Mouse (Mus musculus) cerebellum, adult 8-10 months (tissue): ENCODE measurements at regions not wholly inside any gene's neighbourhood (a gene's known extent, or its start where the extent isn't known, plus 50 kb on each side); places are given as distances from the start of the nearest gene placed in this dataset.

Experiments used
- DNase-seq: peaks from one replicate; pipeline ENCODE4 v3.0.0; 2022

DNA sequence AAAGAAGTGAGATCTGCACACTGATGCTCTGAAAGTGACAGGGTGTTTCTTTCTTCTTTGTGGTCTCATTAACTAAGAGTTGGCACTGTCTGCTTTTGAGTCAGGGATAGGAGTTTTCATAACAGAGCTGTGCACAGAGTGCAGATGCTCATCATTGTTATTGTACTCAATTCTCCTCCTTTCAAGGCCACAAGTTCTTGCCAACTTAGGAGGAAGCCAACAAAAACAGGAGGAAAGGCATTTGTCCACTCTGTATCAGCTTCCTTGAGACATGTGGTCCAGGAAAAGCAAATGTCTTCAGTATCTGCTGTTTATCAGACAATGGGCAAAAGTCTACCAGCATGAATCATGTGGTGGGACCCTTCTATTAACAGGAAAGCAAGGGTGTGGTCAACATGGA lies 345.1 kb downstream of the Fam181b start:
- DNase-seq, result no peak

DNA sequence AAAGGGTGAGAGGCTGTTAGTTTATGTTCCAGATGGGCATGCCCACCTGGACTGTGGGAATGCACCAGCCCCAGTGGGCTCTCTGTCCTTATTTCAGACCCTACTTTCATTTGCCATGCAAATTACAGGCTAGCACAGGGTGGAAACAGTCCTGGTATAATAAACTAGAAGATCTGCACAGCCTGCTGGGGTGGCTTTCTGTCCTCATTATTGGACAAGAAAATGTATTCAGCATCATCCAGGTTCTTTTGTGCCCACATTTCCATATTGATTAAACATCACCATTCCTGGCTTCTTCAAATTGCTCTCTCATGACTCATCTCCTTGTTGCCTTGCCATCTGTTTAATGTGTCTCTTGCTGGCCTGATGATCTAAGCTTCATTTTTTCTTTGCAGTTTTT lies 355.4 kb downstream of the Fam181b start:
- no peak for DNase-seq

DNA sequence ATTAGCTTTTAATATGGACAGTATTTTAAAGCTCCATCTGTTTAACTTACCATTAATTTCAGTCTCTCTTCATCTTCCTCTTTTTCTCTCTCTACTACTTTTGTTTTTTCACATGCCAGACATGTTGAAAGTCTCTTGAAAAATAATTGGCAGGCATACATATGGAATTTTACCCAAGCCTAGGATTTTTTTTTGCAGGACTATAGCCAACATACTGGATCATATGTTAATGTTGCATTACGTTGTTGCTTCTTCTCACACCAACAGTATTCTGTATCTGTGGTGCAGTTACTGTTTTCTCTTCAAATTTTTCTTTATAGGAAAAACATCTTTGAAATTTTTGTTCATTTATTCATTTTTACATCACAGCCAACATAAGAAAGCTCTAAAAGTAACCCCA lies 374.4 kb downstream of the Fam181b start:
- no peak for DNase-seq

DNA sequence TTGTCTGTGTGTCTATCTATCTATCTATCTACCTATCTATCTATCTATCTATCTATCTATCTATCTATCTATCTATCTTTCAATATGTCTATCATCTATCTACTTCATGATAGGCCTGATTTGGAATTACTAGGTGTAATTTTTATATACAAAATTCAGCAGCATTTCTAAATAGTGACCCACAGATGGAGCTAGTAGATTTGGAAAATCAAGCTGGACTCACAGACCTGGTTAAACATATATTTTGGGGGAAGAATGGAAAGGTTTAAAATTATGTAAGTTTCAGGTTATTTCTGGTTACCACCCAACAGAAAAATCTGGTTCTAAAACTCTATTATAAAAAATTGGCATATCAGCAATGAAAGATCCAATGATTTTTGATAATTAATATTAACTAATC lies 383.7 kb downstream of the Fam181b start:
- no peak for DNase-seq

DNA sequence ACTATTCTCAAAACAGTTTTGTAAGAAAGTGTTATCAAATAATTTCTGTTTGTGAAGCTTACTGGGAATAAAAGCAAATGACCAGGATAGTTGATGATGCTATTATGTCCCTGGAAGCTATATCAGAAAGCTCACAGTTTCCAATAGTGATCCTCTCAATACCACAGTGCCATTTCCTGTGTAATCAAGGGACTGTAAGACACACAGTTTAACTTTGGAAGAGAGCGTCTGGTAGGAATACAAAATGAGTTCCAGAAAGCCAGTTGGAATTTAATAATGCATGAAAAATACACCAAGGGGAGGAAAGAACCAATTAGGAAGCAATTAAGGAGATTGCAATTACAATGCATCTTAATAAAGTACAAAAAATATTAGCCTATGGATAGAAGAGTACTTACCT lies 393.7 kb downstream of the Fam181b start:
- no peak for DNase-seq

DNA sequence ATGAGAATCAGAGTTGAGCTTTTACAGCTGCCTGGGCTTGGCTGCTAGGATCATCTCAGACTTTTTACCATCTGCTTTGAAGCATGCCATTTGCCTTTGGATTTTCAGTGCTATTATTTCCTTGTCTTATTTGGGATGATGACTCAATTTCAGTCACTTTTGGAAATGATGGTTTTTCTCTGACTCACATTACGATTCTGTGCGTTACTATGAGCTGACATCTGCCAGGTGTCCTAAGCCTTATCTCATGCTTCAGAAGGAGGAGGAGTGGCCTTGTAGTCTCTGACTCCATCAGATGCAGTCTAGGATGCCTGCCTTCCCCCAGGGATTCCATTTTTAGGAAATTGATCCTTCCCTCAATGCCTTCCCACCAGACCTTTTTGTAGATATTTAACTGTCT lies 431.0 kb downstream of the Fam181b start:
- no peak for DNase-seq

DNA sequence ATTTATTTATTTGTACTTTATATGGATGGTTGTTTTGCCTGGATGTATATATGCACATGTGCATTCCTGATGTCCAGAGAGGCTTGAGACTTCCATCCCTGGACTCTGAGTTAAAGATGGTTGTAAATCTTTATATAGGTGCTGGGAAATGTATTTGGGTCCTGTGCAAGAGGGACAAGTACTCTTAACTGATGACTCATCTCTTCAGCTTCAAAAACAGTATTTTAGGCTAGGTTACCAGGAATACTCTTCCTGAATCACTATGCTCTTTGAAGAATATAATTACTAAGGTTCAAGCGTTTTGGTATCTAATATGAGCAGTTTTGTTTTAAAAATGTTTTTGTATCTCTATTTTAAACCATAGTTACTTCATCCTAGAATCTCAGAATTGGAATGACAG lies 431.6 kb downstream of the Fam181b start:
- no peak for DNase-seq

DNA sequence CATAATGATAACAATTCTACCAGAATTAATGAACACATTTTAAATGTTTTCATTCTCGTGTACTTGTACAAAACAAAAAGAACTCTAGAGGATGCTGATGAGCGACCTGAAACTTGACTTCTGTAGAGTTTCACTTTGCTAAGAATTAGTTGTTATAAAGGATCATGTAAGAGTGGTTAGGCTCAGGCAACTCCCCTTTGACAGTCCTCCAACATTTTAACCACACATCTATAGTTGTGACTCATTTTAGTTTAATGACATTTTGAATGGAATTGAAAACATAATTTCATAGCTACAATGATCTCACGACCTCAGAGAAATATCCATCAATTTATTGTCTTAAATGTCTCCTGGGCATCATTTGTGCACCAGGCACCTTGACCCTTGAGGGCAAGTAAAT lies 479.5 kb downstream of the Fam181b start:
- no peak for DNase-seq

DNA sequence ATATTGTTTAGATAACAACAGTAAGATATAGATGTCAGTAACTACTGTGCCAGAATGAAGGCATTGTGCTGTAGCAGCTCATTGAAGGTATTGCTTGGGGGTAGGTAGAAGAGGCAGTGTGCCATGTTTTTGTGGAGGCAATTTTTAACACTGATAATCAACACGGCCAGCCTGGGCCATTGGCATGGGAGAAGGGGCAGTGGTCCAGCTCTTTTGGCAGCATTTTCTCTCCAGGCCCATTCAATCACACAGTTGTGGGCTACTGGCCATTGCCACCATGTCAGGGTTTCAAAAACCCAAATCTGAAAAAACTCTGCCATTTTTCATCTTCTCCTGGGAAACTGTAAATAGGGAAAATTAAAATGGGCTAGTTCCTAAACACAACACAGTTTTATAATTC lies 497.9 kb downstream of the Fam181b start:
- peak; percentile 7 for DNase-seq

DNA sequence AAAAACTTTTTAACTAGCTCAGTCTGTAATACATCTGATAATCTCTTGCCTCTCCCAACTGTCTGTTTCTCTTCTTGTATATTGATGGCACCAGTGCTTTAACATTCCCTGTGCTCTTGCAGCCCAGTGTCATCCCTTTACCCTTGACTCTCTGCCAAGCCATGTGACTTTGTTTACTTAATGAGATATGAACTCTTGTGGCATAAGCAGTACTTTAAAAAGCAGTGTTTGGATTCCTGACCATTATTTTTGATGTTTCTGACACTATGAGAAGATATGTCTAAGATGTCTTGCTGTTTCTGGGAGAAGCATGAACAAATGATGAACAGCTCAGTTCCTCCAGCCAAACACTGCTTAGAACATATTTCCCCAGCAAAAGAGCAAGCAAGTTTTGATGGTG lies 507.5 kb downstream of the Fam181b start:
- DNase-seq, result no peak

DNA sequence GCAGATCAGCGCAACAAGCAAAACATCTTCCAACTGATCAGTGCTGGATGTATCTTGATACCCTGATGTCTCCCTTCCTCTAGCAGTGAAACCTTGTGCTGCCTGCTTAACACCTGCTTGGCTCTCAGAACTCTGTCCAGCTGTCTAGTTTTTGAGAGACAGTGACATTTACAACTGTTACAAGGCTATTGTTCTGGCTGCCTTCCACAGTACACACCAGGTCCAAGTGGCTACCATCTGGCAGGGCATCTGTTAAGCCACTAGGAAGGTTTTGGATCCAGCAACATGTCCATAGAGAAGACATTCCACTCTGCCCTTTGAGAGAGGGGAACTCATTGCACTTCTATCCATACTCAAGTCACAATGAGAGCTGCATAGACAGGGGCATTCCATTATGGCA lies 508.4 kb downstream of the Fam181b start:
- DNase-seq, result no peak
